Mouse (Mus musculus) heart, postnatal 0 days (tissue): ENCODE data around the gene Letmd1. TPM values are rescaled to one million over a fixed set of nuclear protein-coding genes. Genes with fewer than 3 reads are reported as not detected.

Source experiments
- ATAC-seq: fragments of 200-750 bp; cut with Nextera tagmentation; 2 replicates; pipeline ENCODE4 v1.8.0; 2017; ENCODE audit warnings: low read depth, moderate number of reproducible peaks, moderate library complexity; ENCODE audit not compliant: insufficient read depth
- DNase-seq: peaks from one replicate; pipeline ENCODE4 v3.0.0-alpha.2; 2016; ENCODE audit warnings: low spot score
- H3K27ac ChIP-seq: fragments of 300-500 bp; sonication (generic); 2 replicates; pipeline ENCODE4 v1.5.1; 2014; ENCODE audit warnings: low read depth, mild to moderate bottlenecking
- H3K27me3 ChIP-seq: fragments of 300-500 bp; sonication (generic); 2 replicates; pipeline ENCODE4 v1.6.1; 2014; ENCODE audit warnings: low read length, mixed read lengths; ENCODE audit not compliant: control insufficient read depth, insufficient read depth
- H3K36me3 ChIP-seq: fragments of 300-500 bp; sonication (generic); replicated peaks from 2 replicates; pipeline ENCODE4 v1.6.1; 2014; ENCODE audit warnings: low read length, mixed read lengths; ENCODE audit not compliant: control insufficient read depth, insufficient read depth
- H3K4me1 ChIP-seq: fragments of 300-500 bp; sonication (generic); 2 replicates; pipeline ENCODE4 v1.6.1; 2014; ENCODE audit warnings: antibody characterized with exemption; ENCODE audit not compliant: control insufficient read depth, insufficient read depth
- H3K4me2 ChIP-seq: fragments of 300-500 bp; sonication (generic); 2 replicates; pipeline ENCODE4 v1.6.1; 2014; ENCODE audit warnings: low read depth, mild to moderate bottlenecking, low read length, moderate library complexity
- H3K4me3 ChIP-seq: fragments of 300-500 bp; sonication (generic); 2 replicates; pipeline ENCODE4 v1.5.1; 2014; ENCODE audit warnings: low read depth, low read length
- H3K9ac ChIP-seq: fragments of 300-500 bp; sonication (generic); replicated peaks from 2 replicates; pipeline ENCODE4 v1.6.1; 2014; ENCODE audit warnings: low read depth, low read length, mixed read lengths
- H3K9me3 ChIP-seq: fragments of 300-500 bp; sonication (generic); replicated peaks from 2 replicates; pipeline ENCODE4 v1.6.1; 2016; ENCODE audit warnings: low read length; ENCODE audit not compliant: control insufficient read depth
- CTCF ChIP-seq: IDR thresholded peaks from 2 replicates; pipeline ENCODE4 v1.5.1; 2016; ENCODE audit warnings: antibody characterized with exemption, control low read depth, low read depth
- EP300 ChIP-seq: IDR thresholded peaks from 2 replicates; pipeline ENCODE4 v1.6.1; 2016; ENCODE audit warnings: antibody characterized with exemption, low read depth
- WGBS: fragments of 180-500 bp; shearing (Covaris S2); extraction: QIAGEN DNeasy Blood & Tissue Kit; methylation state at CpG from one replicate; pipeline ENCODE4 v1.1.7; 2014; 5-methylcytosine and 5-hydroxymethylcytosine counted together
- polyA plus RNA-seq: library from polyadenylated mRNA; unstranded; fragments of >200 nt; fragmentation: Nextera tagmentation; extraction: Ambion mirVana; gene quantifications from 2 replicates; pipeline ENCODE4 v1.2.1, GENCODE M21; 2015
- total RNA-seq: library from RNA; depleted of rRNA; stranded (reverse); fragments of >200 nt; gene quantifications from 2 replicates; pipeline ENCODE4 v1.2.3, GENCODE M21; 2014; ENCODE audit warnings: low replicate concordance

The Letmd1 gene
- total and polyA plus RNA-seq, 2 experiments from 2014 or later = 7.5 to 18.5 TPM

DNA sequence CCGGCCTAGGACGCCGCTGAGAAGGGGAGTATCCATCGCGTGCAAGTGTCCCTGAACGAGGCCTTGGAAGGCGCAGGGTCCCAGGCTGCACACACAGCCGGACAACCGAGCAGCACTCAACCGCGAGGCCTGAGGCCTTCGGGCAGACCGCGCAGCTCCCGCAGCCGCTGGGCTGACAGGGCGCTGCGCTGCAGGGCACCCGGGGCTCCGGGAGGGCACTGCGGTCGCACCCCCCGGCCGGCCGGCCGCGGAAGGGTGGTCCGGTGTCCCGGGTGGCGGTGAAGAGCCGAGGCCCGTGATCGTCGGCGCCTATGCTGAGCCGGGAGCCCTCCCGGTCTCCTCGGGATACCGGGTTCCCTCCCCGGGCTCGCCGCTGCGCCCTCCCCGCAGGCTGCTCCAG is 46.3 kb upstream of the Letmd1 start:
- Histone ChIP-seq H3K27ac (peak overlapping the region; percentile 56), H3K4me1 (peaks cover 23% of the 10 kb centered on the region), H3K9me3 (no peaks in the 10 kb centered on the region), H3K9ac (peak overlapping the region; percentile 83), H3K4me2 (peak overlapping the region; percentile 89), H3K27me3 (peaks cover 12% of the 10 kb centered on the region; the same call in 1 of the 2 replicates), H3K36me3 (no peaks in the 10 kb centered on the region), H3K4me3 (peak overlapping the region; percentile 83)
- peak; percentile 64 for ATAC-seq
- DNase-seq = no peak
- 0% methylated on average over 31 of the region's 44 CpGs for WGBS
- TF ChIP-seq EP300 = no peak
- no peak for TF ChIP-seq CTCF

DNA sequence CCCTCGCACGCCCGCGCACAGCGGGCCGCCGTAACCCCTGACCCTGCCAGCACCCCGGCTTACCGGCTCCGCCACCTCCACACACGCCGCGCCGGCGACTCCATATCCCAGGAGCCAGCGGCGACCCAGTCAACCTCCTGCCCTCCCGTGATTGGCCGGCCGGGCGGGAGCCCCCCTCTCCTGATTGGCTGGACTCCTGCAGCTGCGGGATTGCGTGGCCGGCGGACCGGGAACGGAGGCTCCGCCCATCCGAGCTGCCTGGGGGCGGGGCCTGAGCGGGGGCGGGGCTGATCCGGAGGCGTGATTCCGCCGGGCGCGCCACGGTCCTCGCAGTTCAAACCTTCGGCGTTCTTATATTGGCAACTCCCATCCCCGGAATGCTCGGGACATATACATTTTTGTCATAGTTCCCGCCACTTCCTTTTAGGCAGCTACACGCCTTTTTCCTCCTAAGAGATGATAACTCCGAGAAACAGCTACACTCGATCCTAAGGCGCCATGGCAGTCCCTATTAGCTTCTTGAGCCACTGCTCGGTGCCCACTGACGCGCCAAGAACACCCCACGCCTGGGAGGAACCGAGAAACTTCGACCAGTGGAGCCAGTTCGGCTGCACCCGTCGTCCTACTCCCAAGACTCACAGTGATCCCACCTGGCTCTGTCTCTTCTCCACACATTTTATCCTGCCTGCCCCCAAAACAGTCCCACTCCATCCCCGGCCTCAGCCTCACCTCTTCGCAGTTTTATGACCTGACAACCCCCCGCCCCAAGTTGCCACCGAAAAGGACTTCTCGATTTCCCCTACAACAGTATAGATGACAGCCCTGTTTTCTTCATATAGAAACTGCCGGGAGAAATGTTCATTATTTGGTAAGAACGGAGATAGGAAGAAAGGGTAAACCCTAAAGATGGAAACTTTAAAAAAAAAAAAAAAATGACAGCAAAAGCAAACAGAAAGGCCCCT is 45.6 kb upstream of the Letmd1 start:
- peak overlapping the region; percentile 56; the same call in 1 of the 2 replicates for H3K27ac ChIP-seq
- no peaks in the 10 kb centered on the region for H3K9me3 ChIP-seq
- TF ChIP-seq CTCF = no peak
- H3K36me3 ChIP-seq = no peaks in the 10 kb centered on the region
- DNase-seq = peak; percentile 96
- peak overlapping the region; percentile 83 for H3K4me3 ChIP-seq
- peak overlapping the region; percentile 89 for H3K4me2 ChIP-seq
- H3K27me3 ChIP-seq = peaks cover 12% of the 10 kb centered on the region; the same call in 1 of the 2 replicates
- under 1% methylated on average over 65 of the region's 65 CpGs for WGBS
- H3K4me1 ChIP-seq = peaks cover 23% of the 10 kb centered on the region
- peak; percentile 100 for ATAC-seq
- peak overlapping the region; percentile 83 for H3K9ac ChIP-seq

DNA sequence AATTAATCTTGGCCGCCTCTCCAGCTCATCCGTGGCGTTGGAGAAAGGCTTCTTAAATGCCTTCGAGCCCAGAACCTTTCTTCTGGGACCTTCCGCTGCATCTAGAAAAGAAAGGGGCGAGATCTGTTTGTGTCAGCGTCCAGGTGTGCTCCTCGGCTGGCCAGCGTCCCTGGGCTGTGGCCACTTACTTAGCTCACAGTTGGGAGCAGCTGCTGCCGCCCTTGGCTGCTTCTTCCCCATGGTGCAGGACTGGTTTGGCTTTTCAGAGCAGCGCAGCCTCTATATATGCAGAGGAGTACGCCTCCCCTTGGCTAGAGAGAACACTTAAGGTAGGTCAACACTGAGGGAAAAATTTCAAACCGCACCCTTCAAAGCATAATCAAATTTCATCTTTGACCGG is 44.9 kb upstream of the Letmd1 start:
- Histone ChIP-seq H3K27me3 (peaks cover 12% of the 10 kb centered on the region; the same call in 1 of the 2 replicates), H3K9ac (peak overlapping the region; percentile 11; the same call in 1 of the 2 replicates), H3K4me1 (peaks cover 23% of the 10 kb centered on the region), H3K27ac (no peak overlapping the region), H3K36me3 (no peaks in the 10 kb centered on the region), H3K4me3 (peak overlapping the region; percentile 83), H3K4me2 (peak overlapping the region; percentile 89), H3K9me3 (no peaks in the 10 kb centered on the region)
- ATAC-seq = no peak
- 6% methylated on average over 14 of the region's 14 CpGs for WGBS
- TF ChIP-seq CTCF (no peak), EP300 (no peak)
- DNase-seq = no peak

DNA sequence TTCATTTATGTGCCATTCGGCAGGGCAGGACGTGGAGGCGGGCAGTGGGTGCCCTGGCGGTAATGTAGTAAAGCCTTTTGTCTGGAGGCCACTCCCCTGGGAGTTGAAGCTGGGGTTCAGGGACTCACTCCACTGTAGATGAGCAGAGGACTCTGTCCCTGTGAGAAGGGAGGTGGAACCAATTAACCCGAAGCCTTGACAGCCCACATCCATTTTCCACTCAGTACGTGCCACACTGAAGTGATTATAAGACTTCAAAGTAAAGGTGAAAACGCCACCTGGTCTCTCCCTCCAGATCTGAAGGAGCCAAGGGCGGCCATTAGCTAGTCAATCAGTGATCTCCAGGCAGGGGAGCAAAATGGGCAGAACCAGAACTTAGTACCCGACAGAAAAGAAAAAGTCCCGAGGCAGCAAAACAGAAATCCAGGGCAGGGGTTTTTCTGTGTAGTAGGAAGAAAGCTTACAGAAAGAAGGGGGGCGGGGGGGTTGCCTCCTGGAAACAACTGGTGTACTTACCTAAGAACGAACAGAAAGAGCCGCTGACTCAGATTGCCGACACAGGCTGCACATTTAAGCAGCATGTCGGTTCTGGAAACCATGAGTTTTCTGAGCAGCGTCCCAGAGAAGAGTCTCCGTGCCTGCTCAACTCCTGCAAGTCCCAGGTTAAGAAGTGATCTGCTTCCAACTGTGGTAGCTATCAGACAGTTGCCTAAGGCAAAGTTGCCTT is 44.3 kb upstream of the Letmd1 start, which contains the start of gene Slc11a2:
TSS of gene Slc11a2 (minus strand) at position 677 of the 727 bp plus-strand sequence.
- ATAC-seq (no peak), DNase-seq (no peak)
- H3K4me1 ChIP-seq = peaks cover 20% of the 10 kb centered on the region
- 33% methylated on average over 17 of the region's 17 CpGs for WGBS
- peak within 1 kb of the TSS; percentile 83 for H3K4me3 ChIP-seq
- peak within 1 kb of the TSS; percentile 11; the same call in 1 of the 2 replicates for H3K9ac ChIP-seq
- H3K36me3 ChIP-seq = no peaks in the 10 kb centered on the region
- peak within 1 kb of the TSS; percentile 89 for H3K4me2 ChIP-seq
- no peak within 1 kb of the TSS for H3K27ac ChIP-seq
- no peak for TF ChIP-seq CTCF
- TF ChIP-seq EP300 = no peak
- H3K9me3 ChIP-seq = no peaks in the 10 kb centered on the region
- H3K27me3 ChIP-seq = peaks cover 12% of the 10 kb centered on the region; the same call in 1 of the 2 replicates

DNA sequence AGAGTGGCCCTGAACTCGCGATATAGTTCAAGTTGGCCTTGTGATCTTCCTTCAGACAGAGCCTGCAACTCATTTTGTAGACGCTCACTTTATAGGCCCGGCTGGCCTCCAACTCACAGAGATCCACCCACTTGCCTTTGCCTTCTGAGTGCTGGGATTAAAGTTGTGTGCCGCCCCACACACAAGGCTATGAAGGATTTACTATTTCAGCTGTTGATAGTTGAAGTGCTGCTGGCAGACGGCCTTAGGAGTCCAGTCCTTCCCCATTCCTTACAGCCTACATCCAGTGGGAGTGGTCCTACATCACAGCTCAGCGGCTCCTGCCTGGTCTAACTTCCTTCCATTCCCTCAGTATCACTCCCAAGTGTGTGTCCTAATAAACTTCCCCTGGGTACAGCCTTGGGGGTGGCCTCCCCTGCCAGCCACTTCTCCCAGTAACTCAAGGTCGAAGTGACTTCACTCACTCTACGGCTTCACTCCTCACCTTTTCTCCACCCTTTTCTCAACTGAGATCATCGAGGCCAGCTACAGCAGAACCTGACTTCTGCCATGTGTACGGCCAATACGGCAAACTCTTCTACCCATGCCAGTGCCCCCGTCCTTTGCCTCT is 40.4 kb upstream of the Letmd1 start:
- DNase-seq = peak; percentile 60
- H3K4me3 ChIP-seq = no peak overlapping the region
- H3K9ac ChIP-seq = no peak overlapping the region
- no peaks in the 10 kb centered on the region for H3K9me3 ChIP-seq
- TF ChIP-seq EP300 (no peak), CTCF (no peak)
- H3K27ac ChIP-seq = no peak overlapping the region
- H3K36me3 ChIP-seq = no peaks in the 10 kb centered on the region
- H3K4me2 ChIP-seq = no peak overlapping the region
- WGBS = 50% methylated on average over 13 of the region's 13 CpGs
- peaks cover 9% of the 10 kb centered on the region for H3K4me1 ChIP-seq
- H3K27me3 ChIP-seq = peaks cover 11% of the 10 kb centered on the region; the same call in 1 of the 2 replicates
- ATAC-seq = peak; percentile 64; the same call in 1 of the 2 replicates
